Mouse (Mus musculus): Measurements from ENCODE around the gene Eid1. TPM values are rescaled to one million over a fixed set of nuclear protein-coding genes. Genes with fewer than 3 reads are reported as not detected.
A peak's percentile ranks its signal among the peaks of the same experiment; 100 is the strongest.

Gene Eid1
- polyA plus RNA-seq, 1 experiment from 2014 or later, result 361 TPM

- no peak overlapping the region for H3K4me3 ChIP-seq
- 79% methylated on average over 5 of the region's 5 CpGs for WGBS
- H3K27ac ChIP-seq, result no peak overlapping the region
- H3K9me3 ChIP-seq, result no peaks in the 10 kb centered on the region
- no peaks in the 10 kb centered on the region for H3K27me3 ChIP-seq
- H3K4me1 ChIP-seq, result no peaks in the 10 kb centered on the region
- no peak overlapping the region for H3K9ac ChIP-seq
- H3K4me2 ChIP-seq (replicated peaks), result no peak overlapping the region
- no peak for ATAC-seq (ENCODE audit: insufficient number of reproducible peaks, insufficient read depth, low FRiP score, low TSS enrichment)
- H3K36me3 ChIP-seq, result no peaks in the 10 kb centered on the region
These were observed 33.6 kb downstream of the Eid1 start for GRCm38 (mm10) chr2:125706510-125706921.

GRCm38 (mm10) chr2:125716599-125716998, 43.7 kb downstream of the Eid1 start:
- no peak overlapping the region for H3K27ac ChIP-seq
- H3K4me2 ChIP-seq (replicated peaks), result no peak overlapping the region
- no peak overlapping the region for H3K9ac ChIP-seq
- WGBS, result 82% methylated on average over 8 of the region's 8 CpGs
- H3K9me3 ChIP-seq, result no peaks in the 10 kb centered on the region
- H3K27me3 ChIP-seq, result peaks cover 5% of the 10 kb centered on the region
- H3K4me3 ChIP-seq, result no peak overlapping the region
- H3K4me1 ChIP-seq, result no peaks in the 10 kb centered on the region
- no peak for ATAC-seq (ENCODE audit: insufficient number of reproducible peaks, insufficient read depth, low FRiP score, low TSS enrichment)
- H3K36me3 ChIP-seq, result no peaks in the 10 kb centered on the region

- H3K4me1 ChIP-seq, result peaks cover 13% of the 10 kb centered on the region
- peaks cover 39% of the 10 kb centered on the region for H3K27me3 ChIP-seq
- no peak overlapping the region for H3K27ac ChIP-seq
- H3K9me3 ChIP-seq, result no peaks in the 10 kb centered on the region
- H3K4me2 ChIP-seq (replicated peaks), result peak overlapping the region; percentile 99
- ATAC-seq (ENCODE audit: insufficient number of reproducible peaks, insufficient read depth, low FRiP score, low TSS enrichment), result no peak
- peak overlapping the region; percentile 57; the same call in 1 of the 2 replicates for H3K9ac ChIP-seq
- under 1% methylated on average over 18 of the region's 18 CpGs for WGBS
- no peaks in the 10 kb centered on the region for H3K36me3 ChIP-seq
- H3K4me3 ChIP-seq, result peak overlapping the region; percentile 52
These were observed 50.2 kb downstream of the Eid1 start for GRCm38 (mm10) chr2:125723086-125723407.

GRCm38 (mm10) chr2:125723408-125724085, 50.7 kb downstream of the Eid1 start:
- peak; percentile 58 for ATAC-seq (ENCODE audit: insufficient number of reproducible peaks, insufficient read depth, low FRiP score, low TSS enrichment)
- under 1% methylated on average over 34 of the region's 34 CpGs for WGBS
- Histone ChIP-seq H3K27ac (no peak overlapping the region), H3K4me1 (peaks cover 13% of the 10 kb centered on the region), H3K9me3 (no peaks in the 10 kb centered on the region), H3K4me2 (replicated peaks) (peak overlapping the region; percentile 99), H3K4me3 (peak overlapping the region; percentile 52), H3K27me3 (peaks cover 39% of the 10 kb centered on the region), H3K36me3 (no peaks in the 10 kb centered on the region), H3K9ac (peak overlapping the region; percentile 57)

- H3K4me3 ChIP-seq, result peak within 1 kb of the TSS; percentile 52
- H3K4me2 ChIP-seq (replicated peaks), result peak within 1 kb of the TSS; percentile 99
- H3K9me3 ChIP-seq, result no peaks in the 10 kb centered on the region
- no peak within 1 kb of the TSS for H3K27ac ChIP-seq
- H3K27me3 ChIP-seq, result peaks cover 39% of the 10 kb centered on the region
- no peaks in the 10 kb centered on the region for H3K36me3 ChIP-seq
- 0 out of 2 replicates have a peak, but pooled peaks have one; percentile 7 for ATAC-seq (ENCODE audit: insufficient number of reproducible peaks, insufficient read depth, low FRiP score, low TSS enrichment)
- WGBS, result under 1% methylated on average over 15 of the region's 15 CpGs
- peaks cover 13% of the 10 kb centered on the region for H3K4me1 ChIP-seq
- H3K9ac ChIP-seq, result peak within 1 kb of the TSS; percentile 57
These were observed 51.2 kb downstream of the Eid1 start, which contains the start of gene Shc4 for GRCm38 (mm10) chr2:125724086-125724430. Shc4 (minus strand) TSS chr2:125724148.

Other genes with a start within 250 kb of the Eid1 start
- gene Gm9913, start 168.0 kb upstream of the Eid1 start, polyA plus RNA-seq (2016; fragmentation: Nextera tagmentation; extraction: Ambion mirVana), result 0.51 and 0.67 TPM in 2 replicates
- 24.8 and 27.1 TPM in 2 replicates for gene Fbn1, start 165.1 kb upstream of the Eid1 start, polyA plus RNA-seq (2016; fragmentation: Nextera tagmentation; extraction: Ambion mirVana)
- 9.5 and 10.1 TPM in 2 replicates for gene Cep152, start 48.0 kb upstream of the Eid1 start, polyA plus RNA-seq (2016; fragmentation: Nextera tagmentation; extraction: Ambion mirVana)
- 2.5 and 2.7 TPM in 2 replicates for gene Shc4, start 51.1 kb downstream of the Eid1 start, polyA plus RNA-seq (2016; fragmentation: Nextera tagmentation; extraction: Ambion mirVana)
- 21.8 and 22.8 TPM in 2 replicates for gene Secisbp2l, start 109.8 kb downstream of the Eid1 start, polyA plus RNA-seq (2016; fragmentation: Nextera tagmentation; extraction: Ambion mirVana)
- gene Galk2, start 186.0 kb downstream of the Eid1 start, polyA plus RNA-seq (2016; fragmentation: Nextera tagmentation; extraction: Ambion mirVana), result 40.3 and 41.3 TPM in 2 replicates
- 86.3 and 93.1 TPM in 2 replicates for gene Cops2, start 186.0 kb downstream of the Eid1 start, polyA plus RNA-seq (2016; fragmentation: Nextera tagmentation; extraction: Ambion mirVana)

Data from embryonic facial prominence, embryonic 12.5 days (tissue).